Mouse (Mus musculus) bone marrow, adult 2 months (tissue): ENCODE measurements at regions not wholly inside any gene's neighbourhood (a gene's known extent, or its start where the extent isn't known, plus 50 kb on each side); places are given as distances from the start of the nearest gene placed in this dataset.

Experiments used
- H3K27ac ChIP-seq: fragments of 200-500 bp; 2 replicates; pipeline ENCODE4 v1.5.1; 2012; ENCODE audit warnings: low read depth, mild to moderate bottlenecking, control low read depth, inconsistent platforms, low read length; ENCODE audit not compliant: control insufficient read depth, poor library complexity, insufficient read depth
- H3K4me1 ChIP-seq: fragments of 200-500 bp; 2 replicates; pipeline ENCODE4 v1.6.1; 2011; ENCODE audit warnings: low read length; ENCODE audit not compliant: control insufficient read depth, insufficient read depth
- H3K4me3 ChIP-seq: fragments of 200-500 bp; replicated peaks from 2 replicates; pipeline ENCODE3; 2011; ENCODE audit warnings: mild to moderate bottlenecking, low read depth, low read length, control low read depth; ENCODE audit not compliant: control insufficient read depth
- CTCF ChIP-seq: fragments of 200-500 bp; IDR thresholded peaks from 2 replicates; pipeline ENCODE4 v1.5.1; 2011; ENCODE audit warnings: low read length, control low read depth; ENCODE audit not compliant: control insufficient read depth, insufficient read depth
- POLR2A ChIP-seq: fragments of 200-500 bp; IDR thresholded peaks from 2 replicates; pipeline ENCODE4 v1.6.1; 2011; ENCODE audit warnings: low read depth, mild to moderate bottlenecking, control low read depth, low read length, borderline replicate concordance; ENCODE audit not compliant: control insufficient read depth
- WGBS: fragments of 180-500 bp; shearing (Covaris S2); methylation state at CpG from one replicate; pipeline ENCODE4 v1.1.7; 2018; 5-methylcytosine and 5-hydroxymethylcytosine counted together

DNA sequence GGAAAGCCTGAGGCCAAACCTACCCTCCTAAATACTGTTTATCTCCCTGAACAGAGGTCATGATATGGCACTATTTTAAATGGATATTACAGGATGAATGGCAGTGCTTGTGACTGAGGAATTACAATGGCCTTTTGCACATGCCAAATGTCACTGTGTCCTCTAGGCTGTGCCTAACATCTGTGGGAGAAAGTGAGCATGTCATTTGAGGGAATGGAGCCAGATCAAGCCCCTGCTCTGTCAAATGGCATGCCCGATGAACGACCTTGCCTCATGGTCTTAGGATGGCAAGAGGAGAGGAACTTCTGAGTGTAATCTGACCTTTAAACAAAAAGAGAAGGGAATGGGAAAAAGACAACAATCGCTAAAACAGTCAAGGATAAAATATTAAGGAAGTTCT, 827.0 kb downstream of the Gsdmc2 start:
- H3K4me1 ChIP-seq: no peaks in the 10 kb centered on the region
- TF ChIP-seq CTCF (no peak), POLR2A (no peak)
- no peak overlapping the region for H3K4me3 ChIP-seq
- 78% methylated on average over 3 of the region's 3 CpGs for WGBS
- no peak overlapping the region for H3K27ac ChIP-seq

DNA sequence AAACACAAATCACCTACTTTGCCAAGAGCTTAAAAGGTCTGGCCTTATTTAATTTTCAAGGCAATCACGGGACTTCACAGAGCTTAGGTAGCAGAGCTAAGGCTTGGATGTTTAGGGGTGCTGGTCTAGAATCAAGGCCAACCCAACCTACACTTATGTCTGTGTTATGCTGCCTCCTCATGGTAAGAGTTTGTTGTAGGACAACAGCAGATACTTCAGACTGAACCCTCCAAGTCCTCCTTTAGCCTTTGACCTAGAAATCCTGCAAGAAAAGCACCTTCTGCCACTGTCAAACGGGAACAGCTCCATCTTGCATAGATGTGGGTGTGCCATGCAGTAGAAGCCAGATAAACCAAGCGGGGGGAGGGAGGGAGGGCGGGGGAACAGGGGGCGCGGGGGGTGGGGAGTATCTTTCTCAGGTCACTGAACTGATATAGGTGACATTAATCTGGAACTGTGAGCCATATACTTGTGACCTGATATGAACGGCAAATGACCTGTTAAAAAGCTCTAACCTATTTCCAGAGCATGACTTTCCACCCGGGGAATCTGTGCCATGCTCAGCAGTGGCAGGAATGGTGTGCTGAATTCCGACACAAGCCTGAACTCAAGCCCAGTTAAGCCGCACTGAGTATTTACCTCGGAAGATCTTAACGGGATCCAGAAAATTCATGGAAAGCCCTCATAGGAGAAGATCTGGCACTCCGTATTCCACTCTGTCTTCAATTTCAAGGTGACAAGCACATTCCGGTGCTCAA, 838.3 kb downstream of the Gsdmc2 start:
- Histone ChIP-seq H3K27ac (no peak overlapping the region), H3K4me3 (no peak overlapping the region), H3K4me1 (no peaks in the 10 kb centered on the region)
- whole genome bisulfite sequencing: 86% methylated on average over 14 of the region's 14 CpGs
- TF ChIP-seq POLR2A (no peak), CTCF (no peak)

DNA sequence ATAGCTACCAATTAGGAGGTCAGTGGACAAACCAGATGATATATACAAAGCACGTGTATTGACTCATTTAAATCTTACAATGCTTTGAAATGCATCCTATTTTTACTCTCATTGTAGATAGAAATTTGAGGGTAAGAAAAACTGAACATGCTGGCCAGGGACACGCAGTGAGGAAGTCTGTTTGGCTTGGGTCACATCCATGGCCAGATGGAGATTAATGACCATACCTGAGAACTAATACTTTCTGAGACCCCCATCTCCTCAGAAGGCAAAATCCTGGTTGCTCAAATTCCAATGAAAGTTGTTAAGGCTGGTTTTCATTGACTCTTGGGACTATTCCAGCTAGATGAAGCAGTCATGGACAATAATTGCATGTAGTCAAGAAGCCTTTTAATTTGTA, 850.3 kb downstream of the Gsdmc2 start:
- 79% methylated on average over 2 of the region's 2 CpGs for WGBS
- TF ChIP-seq CTCF (no peak), POLR2A (no peak)
- no peak overlapping the region for H3K4me3 ChIP-seq
- H3K4me1 ChIP-seq: no peaks in the 10 kb centered on the region
- no peak overlapping the region for H3K27ac ChIP-seq

DNA sequence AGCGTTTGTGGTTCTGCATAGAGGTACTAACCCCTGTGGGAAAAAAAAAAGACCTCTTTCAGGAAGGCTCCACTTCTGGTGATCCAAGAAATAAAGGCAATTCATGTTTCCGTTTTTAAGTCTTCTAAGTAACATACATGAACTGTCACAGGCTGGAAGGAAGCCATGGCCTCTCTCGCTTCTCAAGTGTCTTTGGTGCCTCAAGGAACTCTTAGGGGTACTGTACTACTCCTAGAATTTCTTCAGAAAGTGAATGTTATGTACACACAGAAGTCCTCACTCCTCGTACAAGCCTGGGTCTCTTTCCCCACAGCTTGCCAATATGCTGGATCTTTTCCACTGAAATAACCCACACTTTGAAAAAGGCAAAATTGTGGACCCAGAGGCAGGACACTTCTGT, 858.1 kb downstream of the Gsdmc2 start:
- Histone ChIP-seq H3K4me3 (no peak overlapping the region), H3K4me1 (no peaks in the 10 kb centered on the region), H3K27ac (no peak overlapping the region)
- WGBS: 54% methylated on average over 4 of the region's 4 CpGs
- TF ChIP-seq CTCF (no peak), POLR2A (no peak)

DNA sequence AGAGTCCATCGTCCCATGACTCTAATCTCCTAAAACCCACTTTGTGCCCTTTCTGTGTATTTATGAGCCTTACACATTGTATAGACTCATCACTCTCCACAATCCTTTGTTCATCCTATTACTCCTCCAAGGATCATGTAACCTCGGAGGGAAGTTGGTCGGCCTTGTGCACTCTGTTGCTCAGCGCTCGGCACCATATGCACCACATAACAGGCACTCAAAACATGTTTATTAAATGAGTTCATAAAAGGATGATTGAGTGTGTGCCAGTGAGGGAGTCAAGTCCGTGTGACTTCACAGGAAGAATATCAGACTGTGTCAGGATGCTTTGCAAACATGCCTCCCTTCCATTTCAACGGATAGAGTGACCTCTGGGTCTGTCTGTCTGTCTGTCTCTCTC, 858.8 kb downstream of the Gsdmc2 start:
- TF ChIP-seq POLR2A: no peak
- TF ChIP-seq CTCF: no peak
- H3K4me3 ChIP-seq: no peak overlapping the region
- H3K4me1 ChIP-seq: no peaks in the 10 kb centered on the region
- no peak overlapping the region for H3K27ac ChIP-seq
- 79% methylated on average over 7 of the region's 7 CpGs for WGBS

DNA sequence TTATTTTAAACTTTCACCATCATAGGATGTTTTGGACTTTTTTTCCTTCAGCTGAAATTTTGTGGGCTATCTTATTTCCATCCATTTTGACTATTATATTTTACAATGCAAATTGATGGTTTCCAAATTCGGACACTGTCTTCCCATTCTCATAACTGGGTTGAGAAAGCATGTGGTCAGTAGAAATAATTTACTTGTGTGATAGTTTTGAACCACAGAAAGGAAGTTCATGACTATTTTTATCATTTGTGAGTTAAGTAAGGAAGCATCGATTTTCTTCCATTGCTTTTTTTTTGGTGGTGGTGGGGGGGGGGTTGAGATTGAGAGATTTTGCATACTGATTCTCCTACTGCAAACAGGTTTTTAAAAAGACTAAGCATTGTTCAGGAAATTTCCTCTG, 874.4 kb downstream of the Gsdmc2 start:
- H3K4me3 ChIP-seq: no peak overlapping the region
- H3K27ac ChIP-seq: no peak overlapping the region
- 19% methylated on average over 2 of the region's 2 CpGs for WGBS
- TF ChIP-seq CTCF: no peak
- TF ChIP-seq POLR2A: no peak
- no peaks in the 10 kb centered on the region for H3K4me1 ChIP-seq

GRCm38 (mm10) chr15:62962681-62963080, 882.3 kb downstream of the Gsdmc2 start:
- no peaks in the 10 kb centered on the region for H3K4me1 ChIP-seq
- H3K4me3 ChIP-seq: no peak overlapping the region
- 78% methylated on average over 5 of the region's 5 CpGs for WGBS
- no peak overlapping the region for H3K27ac ChIP-seq
- TF ChIP-seq POLR2A (no peak), CTCF (no peak)

GRCm38 (mm10) chr15:62960623-62961022, 884.4 kb downstream of the Gsdmc2 start:
- WGBS: 74% methylated on average over 1 of the region's 1 CpGs
- Histone ChIP-seq H3K27ac (no peak overlapping the region), H3K4me1 (no peaks in the 10 kb centered on the region), H3K4me3 (no peak overlapping the region)
- TF ChIP-seq CTCF (no peak), POLR2A (no peak)
